Mouse (Mus musculus): Measurements from ENCODE around the gene Ugt1a2.

GRCm38 (mm10) chr1:88165711-88166110 is 34.7 kb upstream of the Ugt1a2 start, which contains the start of gene Ugt1a5:
- TF ChIP-seq POLR2A (IDR thresholded peaks at IDR 0.05; ENCODE audit: insufficient read depth, low read depth, low read length): no peak
- no peak for TF ChIP-seq CTCF (IDR thresholded peaks at IDR 0.05)
- TF ChIP-seq EP300 (IDR thresholded peaks at IDR 0.05; ENCODE audit: insufficient read depth, low read depth, low read length): no peak

All from heart, adult 2 months (tissue).